Mouse (Mus musculus): Measurements from ENCODE around the gene Plgrkt. TPM values are rescaled to one million over a fixed set of nuclear protein-coding genes. Genes with fewer than 3 reads are reported as not detected.

Gene Plgrkt
- polyA plus RNA-seq, 1 experiment from 2014 or later, result 40.6 TPM

DNA sequence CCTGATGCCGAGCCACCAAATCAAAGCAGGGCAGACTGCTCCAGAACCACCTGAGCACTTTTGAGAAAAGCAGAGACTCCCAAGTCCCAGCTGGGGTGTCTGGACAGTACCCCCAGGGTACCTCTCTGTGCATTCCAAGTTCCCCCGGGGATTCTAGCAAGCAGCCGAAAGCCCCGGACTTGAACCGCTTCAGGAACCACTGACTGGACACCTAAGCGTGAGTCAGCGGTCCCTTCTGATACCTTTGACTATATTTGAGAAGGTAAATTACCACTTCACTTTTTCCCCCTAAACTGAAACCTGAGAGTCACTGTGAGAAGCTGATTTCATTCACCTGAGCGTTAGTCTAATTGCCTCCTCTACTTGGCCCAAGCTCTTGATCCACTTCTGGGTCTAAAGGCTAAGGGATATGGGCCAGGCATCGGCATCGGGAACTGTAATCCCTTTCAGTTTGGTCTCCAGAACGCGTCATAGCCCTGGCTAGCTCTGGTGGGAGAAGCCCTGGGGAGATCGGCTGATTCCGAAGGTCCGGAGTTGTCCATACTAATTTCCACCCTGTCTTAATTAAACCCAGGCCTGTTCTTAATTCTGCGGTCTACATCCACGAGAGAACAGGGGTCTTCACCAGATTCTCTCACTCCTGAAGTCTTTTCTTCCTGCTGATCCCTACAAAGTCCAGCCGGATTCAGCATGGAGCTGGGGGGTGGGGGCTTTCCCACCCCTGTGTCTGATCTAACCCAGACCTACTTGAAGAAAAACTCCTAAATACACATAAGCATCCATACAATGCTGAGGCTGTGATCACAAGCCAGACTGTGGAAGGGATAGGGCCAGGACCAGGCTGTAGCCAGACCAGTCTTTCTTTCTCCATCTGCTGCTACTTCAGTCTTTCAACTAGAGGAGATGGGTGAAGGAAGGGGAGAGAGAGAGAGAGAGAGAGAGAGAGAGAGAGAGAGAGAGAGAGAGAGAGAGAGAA is 39.1 kb upstream of the Plgrkt start:
- Histone ChIP-seq H3K36me3 (ENCODE audit: insufficient read depth) (no peaks in the 10 kb centered on the region), H3K4me3 (ENCODE audit: low read depth, low read length) (no peak overlapping the region), H3K4me2 (no peak overlapping the region), H3K27ac (ENCODE audit: low read depth) (no peak overlapping the region), H3K9me3 (ENCODE audit: low read depth, low read length) (no peaks in the 10 kb centered on the region), H3K4me1 (ENCODE audit: insufficient read depth) (0 out of 2 replicates have a peak, but pooled peaks cover 3% of the 10 kb centered on the region), H3K9ac (no peak overlapping the region), H3K27me3 (ENCODE audit: insufficient read depth, low read length) (no peaks in the 10 kb centered on the region)
- no peak for ATAC-seq (ENCODE audit: insufficient read depth)
- TF ChIP-seq CTCF (IDR thresholded peaks at IDR 0.05; ENCODE audit: low read depth), result no peak
- DNase-seq, result no peak
- 85% methylated on average over 18 of the region's 18 CpGs for WGBS

DNA sequence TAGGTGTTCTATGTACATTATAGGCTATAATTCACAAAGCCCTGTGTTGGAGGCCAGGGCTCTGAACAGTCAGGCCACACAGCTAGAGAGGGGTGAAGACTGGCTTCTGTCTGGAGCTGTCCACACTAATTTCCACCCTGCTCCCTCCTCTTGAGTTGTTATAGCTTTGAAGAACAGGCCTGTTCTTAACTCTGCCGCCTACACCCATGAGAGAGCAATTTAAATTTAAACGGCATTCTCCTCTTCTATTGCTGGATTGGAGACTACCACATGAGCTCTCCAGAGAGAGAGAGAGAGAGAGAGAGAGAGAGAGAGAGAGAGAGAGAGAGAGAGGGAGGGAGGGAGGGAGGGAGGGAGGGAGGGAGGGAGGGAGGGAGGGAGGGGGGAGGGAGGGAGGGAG is 38.2 kb upstream of the Plgrkt start:
- WGBS, result 58% methylated on average over 2 of the region's 2 CpGs
- ATAC-seq (ENCODE audit: insufficient read depth) (no peak), DNase-seq (no peak)
- no peak overlapping the region for H3K4me2 ChIP-seq
- no peaks in the 10 kb centered on the region for H3K36me3 ChIP-seq (ENCODE audit: insufficient read depth)
- H3K9me3 ChIP-seq (ENCODE audit: low read depth, low read length), result no peaks in the 10 kb centered on the region
- no peak overlapping the region for H3K4me3 ChIP-seq (ENCODE audit: low read depth, low read length)
- no peak overlapping the region for H3K27ac ChIP-seq (ENCODE audit: low read depth)
- H3K9ac ChIP-seq, result no peak overlapping the region
- H3K27me3 ChIP-seq (ENCODE audit: insufficient read depth, low read length), result no peaks in the 10 kb centered on the region
- H3K4me1 ChIP-seq (ENCODE audit: insufficient read depth), result 0 out of 2 replicates have a peak, but pooled peaks cover 3% of the 10 kb centered on the region
- no peak for TF ChIP-seq CTCF (IDR thresholded peaks at IDR 0.05; ENCODE audit: low read depth)

DNA sequence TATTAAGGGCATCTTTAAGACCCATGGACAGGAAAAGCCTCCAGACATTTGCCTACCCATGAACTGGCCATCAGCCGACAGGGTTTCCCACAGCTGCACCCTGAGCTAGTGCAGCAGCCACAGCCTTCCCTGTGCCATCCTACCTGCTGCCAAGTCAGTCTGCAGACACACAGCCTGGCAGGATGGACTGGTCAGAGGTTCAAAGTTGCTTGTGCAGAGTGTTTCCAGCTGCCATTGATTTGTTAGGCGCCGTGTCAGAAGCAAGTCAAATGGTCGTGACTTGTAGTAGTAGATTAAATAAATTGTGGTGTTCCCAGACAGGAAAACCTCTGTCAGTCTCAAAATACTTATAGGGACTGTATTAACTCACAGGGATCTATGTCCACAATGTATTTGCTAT is 36.1 kb upstream of the Plgrkt start:
- H3K27me3 ChIP-seq (ENCODE audit: insufficient read depth, low read length), result no peaks in the 10 kb centered on the region
- no peak for TF ChIP-seq CTCF (IDR thresholded peaks at IDR 0.05; ENCODE audit: low read depth)
- H3K4me2 ChIP-seq, result no peak overlapping the region
- H3K36me3 ChIP-seq (ENCODE audit: insufficient read depth), result no peaks in the 10 kb centered on the region
- 0 out of 2 replicates have a peak, but pooled peaks cover 3% of the 10 kb centered on the region for H3K4me1 ChIP-seq (ENCODE audit: insufficient read depth)
- no peak overlapping the region for H3K4me3 ChIP-seq (ENCODE audit: low read depth, low read length)
- H3K9ac ChIP-seq, result no peak overlapping the region
- 56% methylated on average over 4 of the region's 4 CpGs for WGBS
- DNase-seq, result no peak
- H3K9me3 ChIP-seq (ENCODE audit: low read depth, low read length), result no peaks in the 10 kb centered on the region
- no peak overlapping the region for H3K27ac ChIP-seq (ENCODE audit: low read depth)
- no peak for ATAC-seq (ENCODE audit: insufficient read depth)

DNA sequence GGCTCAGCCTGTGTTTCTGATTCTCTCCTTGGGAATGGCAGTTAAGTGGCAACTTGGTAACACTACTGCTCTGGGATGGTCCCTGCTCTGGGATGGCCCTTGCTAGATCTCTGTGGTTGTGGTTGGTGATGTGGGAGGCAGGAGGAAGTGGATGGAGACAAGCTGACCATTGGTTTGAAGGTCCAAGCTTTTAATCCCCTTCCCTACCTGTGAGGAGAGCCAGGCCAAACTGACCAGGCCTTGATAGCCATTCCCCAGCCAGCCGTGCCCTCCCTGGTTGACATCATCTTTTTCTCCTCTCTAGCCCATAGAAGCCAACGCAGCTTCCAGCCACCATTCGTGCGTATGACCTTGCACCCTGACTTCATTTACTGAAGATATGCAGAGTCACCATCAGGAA is 35.4 kb upstream of the Plgrkt start:
- DNase-seq (no peak), ATAC-seq (ENCODE audit: insufficient read depth) (no peak)
- Histone ChIP-seq H3K4me2 (no peak overlapping the region), H3K9ac (no peak overlapping the region), H3K36me3 (ENCODE audit: insufficient read depth) (no peaks in the 10 kb centered on the region), H3K9me3 (ENCODE audit: low read depth, low read length) (no peaks in the 10 kb centered on the region; the same call in 1 of the 2 replicates), H3K4me1 (ENCODE audit: insufficient read depth) (no peaks in the 10 kb centered on the region), H3K27me3 (ENCODE audit: insufficient read depth, low read length) (no peaks in the 10 kb centered on the region), H3K4me3 (ENCODE audit: low read depth, low read length) (no peak overlapping the region), H3K27ac (ENCODE audit: low read depth) (no peak overlapping the region)
- WGBS, result 90% methylated on average over 4 of the region's 4 CpGs
- no peak for TF ChIP-seq CTCF (IDR thresholded peaks at IDR 0.05; ENCODE audit: low read depth)

DNA sequence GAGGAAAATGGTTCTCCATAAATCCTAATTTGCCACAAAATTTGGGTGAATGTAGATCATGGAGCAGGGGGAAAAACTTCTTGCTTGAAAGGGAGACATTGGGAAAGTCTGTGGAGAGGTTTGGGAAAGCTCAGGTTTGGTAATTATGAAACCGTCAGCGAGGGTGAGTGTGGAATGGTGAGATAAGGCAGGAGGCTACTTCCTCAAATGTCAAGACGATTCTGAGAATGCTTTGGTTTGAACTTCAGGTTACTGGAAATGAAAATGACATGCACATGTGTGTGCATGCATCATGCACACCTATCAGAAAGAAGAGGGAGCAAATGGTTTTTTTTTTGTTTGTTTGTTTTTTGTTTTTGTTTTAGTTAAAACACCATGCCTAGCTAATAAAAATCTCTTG is 33.3 kb upstream of the Plgrkt start:
- no peak for TF ChIP-seq CTCF (IDR thresholded peaks at IDR 0.05; ENCODE audit: low read depth)
- H3K27ac ChIP-seq (ENCODE audit: low read depth), result no peak overlapping the region
- ATAC-seq (ENCODE audit: insufficient read depth), result no peak
- no peak overlapping the region for H3K4me2 ChIP-seq
- H3K9ac ChIP-seq, result no peak overlapping the region
- 72% methylated on average over 3 of the region's 3 CpGs for WGBS
- no peak for DNase-seq
- H3K4me1 ChIP-seq (ENCODE audit: insufficient read depth), result no peaks in the 10 kb centered on the region
- no peak overlapping the region for H3K4me3 ChIP-seq (ENCODE audit: low read depth, low read length)
- H3K27me3 ChIP-seq (ENCODE audit: insufficient read depth, low read length), result no peaks in the 10 kb centered on the region
- H3K9me3 ChIP-seq (ENCODE audit: low read depth, low read length), result no peaks in the 10 kb centered on the region; the same call in 1 of the 2 replicates
- H3K36me3 ChIP-seq (ENCODE audit: insufficient read depth), result no peaks in the 10 kb centered on the region

DNA sequence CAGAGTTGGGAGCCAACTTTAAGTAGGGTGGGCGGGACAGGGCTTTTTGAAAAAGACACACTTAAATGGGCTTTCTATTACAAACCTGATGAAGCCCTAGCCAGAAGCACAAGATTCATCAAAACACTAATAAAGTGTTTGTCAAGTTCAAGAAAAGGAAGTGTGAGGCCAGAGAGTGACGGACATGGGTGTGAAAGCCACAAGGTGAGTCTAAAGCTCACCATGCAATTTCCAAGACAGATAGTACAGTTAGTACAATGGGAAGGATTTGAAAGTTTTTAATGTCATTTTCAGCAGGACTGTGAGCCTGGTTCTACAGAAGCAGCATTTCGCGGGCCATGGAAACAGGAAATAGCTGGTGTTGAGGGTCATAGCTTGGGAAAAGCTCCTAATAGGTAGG is 32.6 kb upstream of the Plgrkt start:
- H3K4me3 ChIP-seq (ENCODE audit: low read depth, low read length), result no peak overlapping the region
- no peak overlapping the region for H3K9ac ChIP-seq
- no peaks in the 10 kb centered on the region for H3K27me3 ChIP-seq (ENCODE audit: insufficient read depth, low read length)
- H3K27ac ChIP-seq (ENCODE audit: low read depth), result no peak overlapping the region
- 86% methylated on average over 4 of the region's 4 CpGs for WGBS
- H3K9me3 ChIP-seq (ENCODE audit: low read depth, low read length), result no peaks in the 10 kb centered on the region; the same call in 1 of the 2 replicates
- no peaks in the 10 kb centered on the region for H3K36me3 ChIP-seq (ENCODE audit: insufficient read depth)
- H3K4me2 ChIP-seq, result no peak overlapping the region
- no peak for ATAC-seq (ENCODE audit: insufficient read depth)
- no peak for TF ChIP-seq CTCF (IDR thresholded peaks at IDR 0.05; ENCODE audit: low read depth)
- H3K4me1 ChIP-seq (ENCODE audit: insufficient read depth), result no peaks in the 10 kb centered on the region
- DNase-seq, result no peak

DNA sequence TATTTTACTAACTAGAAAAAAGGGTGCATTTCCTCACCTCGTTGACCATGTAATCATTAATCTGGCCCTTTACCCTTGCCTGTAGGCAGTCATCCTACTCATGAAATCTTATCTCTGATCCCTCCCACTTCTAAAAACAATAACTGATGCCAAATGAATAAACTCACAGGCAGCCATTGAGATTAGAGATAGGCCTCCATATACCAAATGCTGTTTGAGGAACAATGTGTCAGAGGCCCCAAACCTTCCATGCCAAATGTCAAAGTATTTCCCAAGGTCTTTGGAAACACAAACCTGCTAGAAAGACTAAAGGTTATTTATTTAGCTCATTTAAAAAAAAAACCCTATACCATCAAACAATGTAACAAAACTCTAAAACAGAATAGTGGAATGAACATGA is 29.2 kb upstream of the Plgrkt start:
- 54% methylated on average over 1 of the region's 1 CpGs for WGBS
- Histone ChIP-seq H3K9ac (no peak overlapping the region), H3K4me1 (ENCODE audit: insufficient read depth) (no peaks in the 10 kb centered on the region), H3K9me3 (ENCODE audit: low read depth, low read length) (no peaks in the 10 kb centered on the region; the same call in 1 of the 2 replicates), H3K36me3 (ENCODE audit: insufficient read depth) (no peaks in the 10 kb centered on the region), H3K27ac (ENCODE audit: low read depth) (no peak overlapping the region), H3K4me2 (no peak overlapping the region), H3K27me3 (ENCODE audit: insufficient read depth, low read length) (no peaks in the 10 kb centered on the region), H3K4me3 (ENCODE audit: low read depth, low read length) (no peak overlapping the region)
- no peak for DNase-seq
- no peak for ATAC-seq (ENCODE audit: insufficient read depth)
- TF ChIP-seq CTCF (IDR thresholded peaks at IDR 0.05; ENCODE audit: low read depth), result no peak
